ENCODE assay signal across 17 mouse cellular contexts in genomic region chr16:29938700-29939099, GRCm38 (mm10).
"Had no signal": no experiment of that assay in that cellular context is flagged by ENCODE, and none has a peak within 500 bp of the region (broad histone marks: within the 10 kb centered on the region; RNA-seq: fewer than 3 reads in every experiment).

No protein-coding gene starts in this region.

- H3K9me3 ChIP-seq: midbrain, embryonic 10.5 days; midbrain, embryonic 12.5 days; neural tube, embryonic 13.5 days; neural tube, embryonic 15.5 days; stomach, embryonic 15.5 days had no signal

- H3K4me2 ChIP-seq: lung, embryonic 14.5 days; midbrain, embryonic 12.5 days; neural tube, embryonic 13.5 days; neural tube, embryonic 15.5 days; stomach, embryonic 15.5 days had no signal

- ATAC-seq: midbrain, embryonic 16.5 days had no signal

- H3K4me1 ChIP-seq: midbrain, embryonic 10.5 days; midbrain, embryonic 12.5 days; neural tube, embryonic 13.5 days; neural tube, embryonic 15.5 days; stomach, embryonic 15.5 days had no signal

- H3K4me3 ChIP-seq: midbrain, embryonic 10.5 days; midbrain, embryonic 12.5 days; myocyte; neural tube, embryonic 13.5 days; neural tube, embryonic 15.5 days; stomach, embryonic 15.5 days had no signal

- H3K36me3 ChIP-seq: midbrain, embryonic 10.5 days; midbrain, embryonic 12.5 days; neural tube, embryonic 13.5 days; neural tube, embryonic 15.5 days; stomach, embryonic 15.5 days had no signal

- H3K27me3 ChIP-seq: stomach, embryonic 15.5 days had no signal

- H3K27ac ChIP-seq: midbrain, embryonic 10.5 days; midbrain, embryonic 12.5 days; neural tube, embryonic 13.5 days; neural tube, embryonic 15.5 days; stomach, embryonic 15.5 days; stomach, postnatal 0 days had no signal

- H3K9ac ChIP-seq: lung, embryonic 14.5 days; midbrain, embryonic 12.5 days; neural tube, embryonic 13.5 days; neural tube, embryonic 15.5 days; stomach, embryonic 15.5 days had no signal

- DNase-seq: lung, adult 18-20 months; lung, embryonic 14.5 days; lung, postnatal 10 days; lung, postnatal 4 days; midbrain, embryonic 14.5 days; retina, postnatal 1 day; right cerebral cortex, postnatal 14 days; thymus, adult 2 months; thymus, postnatal 25 days had no signal
